Mouse (Mus musculus) urinary bladder, postnatal 25 days (tissue): Measurements from ENCODE around the gene Tpx2.

ENCODE experiments used
- DNase-seq: peaks from one replicate; pipeline ENCODE4 v3.0.0; 2022; ENCODE audit warnings: low spot score

Gene Tpx2

GRCm38 (mm10) chr2:152847815-152848302 lies at the start of gene Tpx2:
Gene Tpx2 (plus strand): TSS chr2:152847964.
- peak; percentile 91 for DNase-seq

- no peak for DNase-seq
These were observed 47.6 kb upstream of the Tpx2 start for GRCm38 (mm10) chr2:152799954-152800761.

GRCm38 (mm10) chr2:152800762-152801113 lies 47.0 kb upstream of the Tpx2 start:
- DNase-seq = no peak

- no peak for DNase-seq
These were observed 45.5 kb upstream of the Tpx2 start for GRCm38 (mm10) chr2:152802303-152802702.

GRCm38 (mm10) chr2:152803081-152803480 lies 44.7 kb upstream of the Tpx2 start:
- no peak for DNase-seq

DNA sequence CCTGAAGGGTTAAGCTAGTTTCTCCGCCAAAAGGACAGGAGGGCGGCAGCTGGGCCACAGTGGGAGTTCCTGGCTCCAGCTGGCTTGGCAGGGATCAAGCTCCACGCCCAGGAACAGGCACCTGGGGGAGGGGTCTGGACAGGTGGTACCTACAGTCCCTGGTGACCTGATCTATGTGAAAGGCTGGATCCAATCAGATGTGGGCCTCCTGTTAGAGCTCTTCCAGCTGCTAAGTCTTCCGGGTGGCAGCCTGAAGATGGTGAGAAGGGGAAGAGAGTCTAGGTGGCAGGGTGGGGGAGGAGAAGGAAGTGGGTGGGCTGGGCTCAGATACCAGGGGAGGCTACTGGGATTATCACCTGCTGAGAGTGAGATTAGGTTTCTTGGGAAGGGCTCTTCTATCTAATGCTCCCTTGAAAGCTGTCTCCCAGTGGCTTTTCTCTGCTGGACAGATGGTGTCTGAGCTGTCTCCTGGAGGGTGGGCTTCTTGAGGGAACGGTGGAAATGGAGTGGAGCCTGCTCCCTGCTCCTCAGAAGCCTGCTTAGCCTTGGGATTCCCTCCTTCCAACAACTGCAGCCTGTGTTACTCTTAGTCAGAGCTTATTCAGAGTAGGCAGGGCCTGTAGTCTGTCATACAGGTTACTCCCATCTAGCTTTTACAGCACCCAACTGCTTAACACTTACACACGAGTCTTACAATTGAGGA lies 43.2 kb upstream of the Tpx2 start:
- no peak for DNase-seq

- no peak for DNase-seq
These were observed 42.7 kb upstream of the Tpx2 start for GRCm38 (mm10) chr2:152805111-152805490.

- DNase-seq = no peak
These were observed 41.7 kb upstream of the Tpx2 start for GRCm38 (mm10) chr2:152806037-152806436.

DNA sequence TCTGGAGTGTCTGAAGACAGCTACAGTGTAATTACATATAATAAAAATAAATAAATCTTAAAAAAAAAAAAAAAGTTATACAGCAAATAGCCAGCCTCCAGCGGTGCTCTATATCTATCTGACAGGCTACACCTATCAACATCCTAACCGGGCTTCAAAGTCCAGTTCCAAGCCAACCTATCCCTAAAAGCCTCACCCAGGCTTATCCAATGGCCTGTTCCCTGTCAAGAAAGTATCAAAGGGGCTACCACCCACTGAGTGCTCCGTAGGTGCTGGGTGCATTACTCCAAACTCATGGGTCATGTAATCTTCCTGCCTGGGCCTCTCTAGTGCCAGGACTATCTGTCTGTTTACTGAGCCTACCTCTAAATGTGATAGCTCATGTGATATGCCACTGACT lies 39.6 kb upstream of the Tpx2 start:
- no peak for DNase-seq

- DNase-seq = no peak
These were observed 37.4 kb upstream of the Tpx2 start for GRCm38 (mm10) chr2:152810158-152810941.

DNA sequence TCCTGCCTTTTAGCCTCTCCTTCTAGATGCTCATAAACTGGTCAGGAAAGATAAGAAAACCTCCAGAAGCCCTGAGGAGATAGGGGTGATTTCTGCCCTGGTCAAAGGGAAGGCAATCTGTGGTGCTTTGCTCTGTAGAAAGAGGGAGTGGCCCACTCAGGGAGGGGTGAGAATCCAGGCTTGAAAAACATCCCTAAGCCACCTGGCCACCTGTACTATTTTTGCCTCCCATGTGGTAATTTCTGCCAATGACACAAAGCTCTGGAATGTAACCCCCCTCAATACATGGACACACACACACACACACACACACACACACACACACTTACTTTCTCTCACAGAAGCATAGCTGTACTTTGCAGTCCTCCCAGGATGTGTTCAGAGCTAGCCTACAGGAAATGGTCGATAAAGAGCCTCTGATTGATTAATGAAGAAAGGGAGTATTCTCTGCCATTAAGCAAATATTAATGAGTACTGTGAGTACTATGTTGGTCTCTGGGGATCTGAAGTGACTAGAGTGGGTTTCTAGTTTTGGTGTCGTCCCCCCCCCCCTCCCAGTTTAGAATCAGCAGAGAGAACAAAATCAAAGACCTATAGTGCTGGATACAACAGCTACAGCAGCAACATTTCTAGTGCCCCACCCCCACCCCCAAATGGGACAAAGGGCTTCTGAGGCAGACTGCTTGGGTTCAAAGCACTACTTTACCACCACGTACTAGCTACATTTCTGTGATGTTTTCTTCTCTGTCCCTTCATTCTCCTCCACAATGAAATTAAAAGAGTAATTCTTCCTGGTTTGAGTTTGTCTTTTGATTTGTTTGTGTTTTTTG lies 36.2 kb upstream of the Tpx2 start:
- no peak for DNase-seq

DNA sequence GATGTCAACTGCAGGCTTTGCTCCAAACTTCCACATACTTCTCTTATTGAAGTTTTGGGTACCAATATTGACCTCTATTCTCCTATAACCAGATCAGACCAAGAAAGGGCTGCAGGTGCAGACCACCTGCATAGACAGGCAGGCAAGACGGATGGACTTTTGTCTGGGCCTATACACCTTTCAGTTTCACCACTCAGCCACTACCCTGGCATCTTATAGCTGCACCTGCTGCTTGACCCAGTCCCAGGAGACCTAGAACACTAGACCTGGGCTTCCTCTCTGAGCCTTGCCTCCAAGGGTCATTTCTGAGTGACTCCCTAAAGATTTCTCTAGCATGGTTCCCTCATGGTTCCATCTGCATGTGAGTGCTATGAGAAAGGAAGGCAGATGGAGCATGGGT lies 34.5 kb upstream of the Tpx2 start:
- no peak for DNase-seq

- DNase-seq = no peak
These were observed 33.4 kb upstream of the Tpx2 start for GRCm38 (mm10) chr2:152814213-152814874.

DNA sequence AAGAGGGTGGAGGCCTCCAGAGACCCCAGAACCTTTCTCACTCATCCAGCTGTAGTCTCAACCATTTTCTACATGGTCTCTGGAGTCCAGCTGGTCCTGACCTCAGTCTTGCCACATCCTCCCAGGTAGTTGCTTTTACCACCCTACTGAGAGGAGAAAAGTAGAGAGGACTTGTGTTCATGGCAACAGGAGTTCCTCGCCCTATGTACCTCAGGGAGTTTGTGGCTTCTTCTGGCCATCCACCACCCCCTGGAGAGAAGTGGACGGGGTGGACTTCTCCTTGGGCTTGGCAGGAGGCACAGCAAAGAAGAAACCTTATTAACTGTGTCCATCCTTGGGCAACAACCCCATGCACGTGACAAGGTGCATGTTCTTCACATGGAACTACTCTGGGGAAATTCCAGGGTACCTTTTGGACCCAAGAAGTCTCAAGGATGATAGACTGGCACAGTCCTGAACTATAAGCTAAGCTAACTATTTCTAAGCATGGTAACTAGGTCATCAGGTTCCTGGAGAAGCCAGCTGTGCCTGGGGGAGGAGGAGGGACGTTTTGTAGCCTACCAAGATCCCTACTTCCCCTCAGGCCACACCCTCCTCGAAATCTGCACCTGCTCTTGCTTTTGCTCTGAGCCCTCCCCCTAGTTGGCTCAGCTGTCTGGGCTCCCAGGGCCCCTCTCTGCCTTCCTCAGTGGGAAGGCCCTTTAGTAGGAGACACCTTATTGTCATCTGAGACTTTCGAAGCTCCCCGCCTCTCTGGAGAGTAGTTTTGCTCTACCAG lies 31.7 kb upstream of the Tpx2 start:
- DNase-seq = no peak

GRCm38 (mm10) chr2:152816657-152817348 lies 31.0 kb upstream of the Tpx2 start:
- no peak for DNase-seq

GRCm38 (mm10) chr2:152817596-152818291 lies 30.0 kb upstream of the Tpx2 start:
- DNase-seq = no peak

DNA sequence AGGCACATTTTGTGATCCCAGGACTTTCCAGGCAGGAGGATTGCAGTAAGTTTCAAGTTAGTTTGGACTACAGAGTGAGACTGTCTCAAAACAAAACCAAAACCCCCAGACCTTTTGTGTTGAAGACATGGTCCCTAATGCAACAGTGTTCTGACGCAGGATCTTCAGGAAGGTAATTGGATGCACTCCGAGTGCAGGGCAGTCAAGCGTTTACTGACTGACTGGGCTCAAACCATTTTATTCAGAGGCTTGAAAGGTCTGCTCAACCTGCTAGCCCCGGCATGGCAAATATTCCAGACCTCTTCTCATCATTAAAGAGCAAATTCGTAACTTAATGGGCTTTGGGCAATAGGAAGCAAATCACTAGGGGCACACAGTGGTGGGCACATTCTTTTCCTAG lies 29.1 kb upstream of the Tpx2 start:
- no peak for DNase-seq

DNA sequence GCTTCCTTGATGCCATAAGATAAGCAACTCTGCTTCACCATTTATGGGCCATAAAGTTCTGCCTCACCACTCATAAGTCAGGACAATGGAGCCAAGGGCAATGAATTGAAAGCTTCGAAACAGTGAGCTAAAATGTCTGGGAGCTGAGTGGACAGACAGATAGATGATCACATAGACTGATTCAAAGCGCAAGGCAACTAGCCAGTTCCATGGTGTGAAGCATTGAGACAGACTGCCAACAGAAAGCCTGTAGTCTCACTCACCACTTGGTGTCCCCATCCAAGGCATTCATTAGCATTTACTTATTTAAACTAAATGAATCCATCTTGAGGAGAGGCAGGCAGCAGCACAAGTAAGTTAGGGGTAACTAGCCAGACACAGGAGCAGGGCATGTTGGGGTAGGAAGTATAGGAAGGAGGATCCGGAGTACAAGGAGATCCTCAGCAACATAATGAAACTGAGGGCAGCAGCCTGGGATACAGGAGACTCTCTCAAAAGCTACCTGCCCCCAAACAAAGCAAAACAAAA lies 28.6 kb upstream of the Tpx2 start:
- DNase-seq = no peak

DNA sequence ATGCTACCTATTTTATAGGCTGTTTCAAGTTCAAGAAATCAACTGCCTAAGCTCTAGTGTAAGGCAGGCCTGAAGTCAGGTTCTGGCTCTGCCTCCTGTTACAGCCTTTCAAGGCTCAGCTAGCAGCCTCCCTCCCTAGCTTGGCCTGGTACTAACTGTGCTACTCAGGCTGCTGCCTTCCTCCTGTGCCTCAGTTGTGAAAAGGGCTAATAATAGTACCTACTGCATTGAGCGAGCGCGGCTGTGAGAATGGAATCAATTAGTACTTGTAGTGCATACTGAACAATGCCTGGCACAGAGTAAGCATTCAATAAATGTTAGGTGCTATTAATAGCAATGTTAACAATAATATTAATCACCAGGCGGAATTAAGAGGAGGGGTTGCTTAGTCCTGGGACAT lies 27.8 kb upstream of the Tpx2 start:
- no peak for DNase-seq
